Mouse (Mus musculus) 3T3-L1 (cell line): ENCODE measurements around the gene Mbnl1.
"Not testable (repeated sequence)": the region's sequence is repeated elsewhere in the genome, so short reads cannot be mapped to it uniquely, and the experiment has no call there.

Source experiments
- DNase-seq: peaks from one replicate; pipeline ENCODE4 v3.0.0-alpha.2; 2015; ENCODE audit warnings: low read depth, low spot score

The Mbnl1 gene

GRCm38 (mm10) chr3:60489509-60489908 lies 16.9 kb downstream of the Mbnl1 start:
- DNase-seq: no peak

DNA sequence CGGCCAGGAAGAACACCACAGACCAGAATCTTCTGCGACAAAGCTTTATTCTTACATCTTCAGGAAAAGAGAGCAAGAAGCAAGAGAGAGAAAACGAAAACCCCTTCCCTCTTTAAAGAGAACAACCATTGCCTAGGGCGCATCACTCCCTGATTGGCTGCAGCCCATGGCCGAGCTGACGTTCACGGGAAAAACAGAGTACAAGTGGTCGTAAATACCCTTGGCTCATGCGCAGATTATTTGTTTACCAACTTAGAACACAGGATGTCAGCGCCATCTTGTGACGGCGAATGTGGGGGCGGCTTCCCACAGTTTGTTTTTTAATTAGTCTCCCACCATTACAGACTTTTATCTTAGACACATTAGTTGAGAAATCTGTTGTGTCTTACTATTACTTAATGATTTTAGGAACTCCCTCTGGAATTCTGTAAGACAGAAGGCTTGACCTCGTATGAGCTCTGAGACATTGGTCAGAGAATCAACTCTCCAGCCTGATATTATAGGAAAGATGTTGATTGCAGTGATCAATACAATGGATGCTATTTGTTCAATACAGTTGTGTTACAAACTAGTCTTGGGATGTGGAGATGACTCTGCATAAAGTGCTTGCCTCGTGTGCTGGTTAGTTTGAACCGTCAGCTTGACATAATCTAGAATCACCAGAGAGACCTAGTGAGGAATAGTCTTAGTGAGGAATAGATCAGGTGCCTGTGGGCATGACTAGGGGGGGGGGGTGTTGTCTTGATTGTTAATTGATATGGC lies 22.3 kb downstream of the Mbnl1 start:
- not testable (repeated sequence) for DNase-seq

DNA sequence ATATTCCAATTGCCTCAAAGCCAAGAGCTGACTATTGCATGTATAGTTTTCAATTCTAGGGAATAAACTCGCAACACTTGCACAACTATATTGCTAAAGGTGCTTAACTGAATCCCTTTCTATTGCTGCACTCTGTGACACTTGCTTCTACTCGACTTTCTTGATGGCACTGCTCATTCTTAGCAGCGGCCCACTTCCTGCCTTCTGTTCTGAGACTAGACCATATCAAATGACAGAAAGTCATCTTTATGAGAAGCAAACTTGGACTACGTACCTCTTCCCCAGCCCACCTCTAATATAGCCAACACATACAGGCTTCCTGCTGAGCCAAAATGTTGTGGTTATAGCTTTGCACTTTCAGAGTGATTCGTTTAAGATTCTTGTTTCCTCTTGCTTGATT lies 23.6 kb downstream of the Mbnl1 start:
- DNase-seq: no peak

DNA sequence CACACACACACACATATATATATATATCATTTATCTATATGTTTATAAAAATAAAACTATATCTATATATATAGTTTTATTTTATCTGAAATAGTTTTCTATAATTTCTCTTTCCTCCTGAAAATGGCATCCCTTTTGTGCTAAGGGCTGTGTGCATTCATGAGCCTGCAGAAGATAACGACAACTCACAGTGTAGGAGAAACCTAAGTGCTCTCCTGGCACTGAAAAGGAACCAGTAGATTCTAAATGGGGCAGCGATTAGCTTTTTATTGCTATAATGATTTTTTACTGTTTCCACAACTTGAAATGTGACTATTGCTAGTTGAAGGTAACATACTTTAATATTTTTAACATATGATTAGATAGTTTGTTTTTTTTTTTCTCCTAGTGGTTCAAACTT lies 25.5 kb downstream of the Mbnl1 start:
- no peak for DNase-seq

DNA sequence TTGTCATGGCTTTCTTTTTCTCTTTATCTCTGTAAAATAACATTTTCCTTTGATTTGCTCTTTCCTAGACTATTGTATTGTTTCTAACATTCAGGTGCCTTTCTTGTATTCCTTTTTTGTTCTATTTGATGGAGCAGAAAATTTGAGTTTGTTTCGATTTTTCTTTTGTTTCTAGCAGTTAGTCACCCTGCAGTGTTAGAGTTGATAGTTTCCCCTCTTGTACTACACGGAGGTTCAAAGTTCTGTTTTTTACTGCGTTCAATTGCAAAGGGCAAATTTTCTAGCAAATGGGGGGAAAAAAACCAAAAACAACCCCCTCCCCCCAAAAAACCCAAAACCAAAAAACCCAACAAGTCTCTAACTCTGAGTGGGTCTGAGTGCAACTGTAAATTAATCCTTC lies 26.0 kb downstream of the Mbnl1 start:
- DNase-seq: no peak

DNA sequence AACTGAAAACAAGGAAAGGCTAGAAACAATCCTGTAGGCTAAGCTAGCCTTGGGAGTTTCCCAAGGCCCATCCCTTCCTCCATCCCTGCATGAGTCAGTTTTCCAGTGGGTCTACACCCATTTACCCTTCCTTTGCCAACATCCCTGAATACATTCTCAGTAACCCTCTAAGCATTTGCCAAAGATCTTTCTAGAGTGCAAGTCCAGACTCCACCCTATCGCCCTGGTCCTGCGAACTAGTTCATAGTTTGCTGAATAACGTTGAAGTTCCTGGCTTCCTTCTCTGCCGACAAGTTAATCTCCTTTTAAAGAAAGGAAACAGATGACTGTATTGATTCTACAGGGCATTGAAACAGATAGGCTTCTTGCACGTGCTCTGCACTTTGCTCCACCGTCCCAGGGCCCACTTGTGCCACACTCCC lies 26.5 kb downstream of the Mbnl1 start:
- DNase-seq: peak; percentile 87

DNA sequence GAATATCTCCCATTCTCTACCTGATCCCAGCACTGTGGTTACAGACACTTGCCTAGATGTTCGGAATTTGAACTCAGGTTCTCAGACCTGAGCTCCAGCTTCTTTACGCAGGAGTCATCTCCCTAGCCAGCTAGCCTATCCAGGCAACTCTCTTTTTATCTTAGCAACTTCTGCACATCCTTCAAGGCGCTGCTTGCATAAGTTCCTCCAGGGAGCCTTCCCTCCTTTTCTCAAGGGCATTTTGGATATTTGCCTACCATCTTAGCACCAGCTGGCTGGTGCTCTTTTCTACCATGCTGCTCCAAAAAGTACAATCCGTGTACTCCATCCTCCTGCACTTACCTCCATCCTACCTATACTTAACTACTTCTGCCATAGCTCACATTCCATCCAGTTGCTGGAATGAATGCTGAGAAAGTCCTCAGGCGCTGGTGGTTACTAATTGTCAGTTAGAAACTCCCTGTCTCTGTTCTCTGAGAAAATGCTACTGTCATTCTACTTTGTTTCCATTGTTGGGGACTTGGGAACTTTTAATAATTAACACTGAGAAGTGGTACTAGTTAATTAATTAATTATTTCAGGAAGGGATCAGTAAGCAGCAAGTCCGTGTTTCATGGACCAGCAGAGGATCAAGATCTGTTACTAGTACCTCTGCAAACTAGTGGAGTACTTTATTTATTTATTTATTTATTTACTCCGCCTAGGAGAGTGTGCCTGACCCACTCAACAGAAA lies 27.3 kb downstream of the Mbnl1 start:
- DNase-seq: peak; percentile 61

DNA sequence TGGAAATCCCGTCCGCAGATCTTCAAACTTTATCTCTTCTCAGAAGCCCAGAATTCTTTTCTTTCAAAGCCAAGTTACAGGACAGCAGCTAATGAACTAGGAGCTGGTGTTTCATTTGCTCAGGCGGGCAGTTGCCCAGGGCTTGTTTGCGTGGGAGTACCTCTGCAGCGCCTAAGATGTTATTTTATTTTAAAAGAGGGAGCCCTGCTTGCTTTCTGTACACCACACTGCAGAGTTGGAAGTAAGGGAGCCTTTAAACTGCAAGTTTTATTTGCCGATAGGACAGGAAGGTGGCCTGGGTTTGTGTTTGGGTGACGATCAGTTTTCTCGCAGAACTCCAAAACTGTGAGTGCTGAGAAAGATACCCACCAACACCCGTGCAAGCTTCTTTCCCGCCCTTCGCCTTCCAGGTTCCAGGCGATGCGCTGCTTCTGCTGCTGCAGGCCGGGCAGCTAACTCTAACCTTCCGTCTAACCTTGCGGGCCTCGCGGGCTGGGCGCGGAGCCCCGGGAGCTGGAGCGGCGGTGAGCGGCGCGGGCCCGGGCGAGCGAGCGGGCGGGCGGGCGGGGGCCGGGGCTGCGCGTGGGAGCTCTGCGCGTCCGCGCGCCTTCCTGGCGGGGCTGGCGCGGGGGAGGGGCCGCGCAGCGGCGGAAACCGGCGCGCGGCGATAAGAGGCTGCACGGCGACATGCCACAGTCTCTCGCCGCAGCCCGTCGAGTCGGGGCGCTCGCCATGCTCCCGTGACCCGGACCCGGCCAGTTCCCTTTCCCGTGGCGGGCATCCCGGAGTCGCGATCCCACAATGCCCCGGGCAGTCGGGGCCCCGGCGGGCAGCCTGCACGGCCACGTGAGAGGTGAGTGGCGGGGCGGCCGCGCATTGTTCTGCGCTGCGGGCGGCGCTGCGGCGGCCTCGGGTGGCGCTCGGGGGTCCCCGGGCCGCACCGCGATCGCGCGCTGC lies 28.2 kb downstream of the Mbnl1 start:
- peak; percentile 68 for DNase-seq

GRCm38 (mm10) chr3:60501561-60502151 lies 29.0 kb downstream of the Mbnl1 start:
- DNase-seq: peak; percentile 96

- DNase-seq: peak; percentile 61
These were observed 29.7 kb downstream of the Mbnl1 start for GRCm38 (mm10) chr3:60502155-60502987.

DNA sequence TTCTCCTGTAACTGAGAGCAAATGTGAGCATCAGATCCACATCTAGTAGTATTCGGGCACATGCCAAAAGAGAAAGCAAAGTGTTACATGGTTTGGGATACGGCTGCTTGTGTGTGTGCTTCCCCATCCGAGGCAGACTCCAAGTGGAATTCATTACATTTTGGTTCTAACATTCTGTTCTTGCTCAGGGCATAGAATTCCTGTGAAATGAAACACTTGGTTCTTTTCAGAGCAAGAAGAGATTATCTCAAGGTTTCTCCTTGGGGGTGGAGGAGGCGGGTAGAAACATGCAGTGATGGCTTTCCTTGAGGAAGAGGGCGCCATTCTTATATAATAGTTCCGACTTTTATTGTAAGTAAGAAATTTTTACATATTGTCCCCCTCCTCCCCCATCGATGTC lies 30.6 kb downstream of the Mbnl1 start:
- DNase-seq: peak; percentile 64

DNA sequence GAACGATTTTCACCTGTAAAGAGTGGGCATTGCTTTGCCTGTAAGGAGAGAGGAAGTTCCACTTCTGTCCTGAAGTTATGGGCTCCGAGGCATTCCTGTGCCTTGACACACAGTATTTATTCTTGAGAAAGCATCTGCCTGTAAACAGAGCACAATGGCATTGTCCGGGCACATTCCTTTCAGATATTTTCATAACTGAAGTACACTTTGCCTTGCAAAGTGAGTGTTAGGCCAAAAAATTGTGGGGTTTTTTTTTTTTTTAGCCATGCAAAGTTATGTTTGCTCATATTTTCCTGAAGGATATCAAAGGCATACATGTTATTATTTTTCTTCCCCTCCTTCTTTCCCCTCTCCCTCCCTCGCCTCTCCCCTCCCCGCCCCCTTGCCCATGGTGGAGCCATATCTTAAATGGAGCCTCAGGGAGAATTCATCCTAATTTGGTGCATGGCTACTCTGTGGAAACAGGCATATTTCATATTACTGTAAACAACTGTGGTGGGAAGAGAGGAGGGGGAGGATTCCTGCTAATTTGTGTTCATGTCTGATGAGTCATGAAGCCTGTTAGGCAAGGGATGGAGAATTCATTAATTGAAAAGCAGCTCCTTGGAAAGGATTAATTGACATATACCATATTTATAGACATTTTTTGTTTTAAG lies 32.3 kb downstream of the Mbnl1 start:
- DNase-seq: peak; percentile 78

DNA sequence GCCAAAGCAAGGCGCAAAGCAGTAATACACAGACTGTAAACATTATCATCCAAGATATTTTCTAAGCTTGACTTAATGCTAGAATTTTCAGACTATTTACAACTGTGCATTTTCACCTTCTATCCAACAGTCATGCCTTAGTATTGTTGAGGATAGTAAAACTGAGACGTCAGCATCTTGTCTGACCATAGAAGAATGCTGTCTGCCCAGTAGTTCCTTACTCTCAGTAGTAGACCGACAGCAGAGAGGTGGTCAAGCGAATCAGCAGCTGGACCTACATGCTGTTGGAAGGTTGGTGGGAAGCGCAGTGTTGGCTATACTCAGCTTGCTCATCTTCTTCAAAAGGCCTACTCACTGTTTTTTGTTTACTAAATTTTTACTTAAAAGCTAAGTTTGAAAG lies 34.2 kb downstream of the Mbnl1 start:
- DNase-seq: no peak

DNA sequence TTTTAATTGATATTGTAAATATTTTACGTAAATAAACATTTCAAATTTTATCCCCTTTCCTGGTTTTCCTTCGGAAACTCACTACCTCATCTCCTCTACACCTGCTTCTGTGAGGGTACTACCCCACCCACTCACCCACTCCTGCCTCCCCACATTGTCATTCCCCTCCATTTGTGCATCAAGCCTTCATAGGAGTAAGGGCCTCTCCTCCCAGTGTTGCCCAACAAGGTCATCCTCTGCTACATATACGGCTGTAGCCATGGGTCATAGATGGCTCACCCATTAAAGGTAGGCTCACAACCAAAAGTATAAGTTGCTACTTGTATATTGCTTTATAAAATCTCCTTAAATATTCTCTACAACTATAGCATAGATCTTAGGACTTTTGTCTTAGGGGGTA lies 34.9 kb downstream of the Mbnl1 start:
- DNase-seq: no peak

DNA sequence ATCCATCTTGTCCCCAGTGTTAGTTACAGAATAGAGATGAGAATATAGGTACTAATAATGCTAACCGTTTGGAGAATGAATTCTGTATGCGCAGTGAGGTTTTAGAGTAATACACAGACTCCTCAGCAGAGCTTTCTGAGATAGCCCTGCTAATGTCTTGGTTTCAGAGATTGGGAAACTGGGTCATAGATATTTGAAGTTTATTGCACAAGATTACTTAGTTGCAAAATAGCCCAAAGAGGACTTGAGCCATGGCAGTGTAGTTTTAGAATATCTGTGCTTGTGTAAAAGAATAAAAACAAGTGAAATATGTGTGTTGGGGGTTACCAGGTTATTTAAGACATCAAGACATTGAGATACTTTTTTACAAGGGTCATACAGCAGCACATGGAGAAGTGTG lies 35.3 kb downstream of the Mbnl1 start:
- no peak for DNase-seq

DNA sequence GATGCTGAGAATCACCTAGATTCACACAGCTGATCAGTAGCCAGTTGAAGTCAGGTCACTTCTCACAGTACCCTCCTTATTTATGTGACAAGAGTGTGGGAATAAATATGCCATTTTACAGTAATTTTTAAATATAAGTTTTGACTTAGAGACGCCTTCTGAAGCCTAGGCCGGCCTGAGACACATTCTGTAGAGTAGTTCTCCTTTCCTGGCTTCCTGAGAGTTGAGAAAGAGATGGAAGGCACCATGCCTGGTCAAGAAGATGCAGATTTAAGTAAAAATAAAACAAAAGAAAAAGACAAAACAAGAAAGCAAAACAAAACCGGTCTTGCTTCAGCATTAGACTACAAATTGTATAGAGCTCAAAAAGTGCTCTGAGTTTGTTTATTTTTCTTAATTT lies 38.6 kb downstream of the Mbnl1 start:
- DNase-seq: no peak

DNA sequence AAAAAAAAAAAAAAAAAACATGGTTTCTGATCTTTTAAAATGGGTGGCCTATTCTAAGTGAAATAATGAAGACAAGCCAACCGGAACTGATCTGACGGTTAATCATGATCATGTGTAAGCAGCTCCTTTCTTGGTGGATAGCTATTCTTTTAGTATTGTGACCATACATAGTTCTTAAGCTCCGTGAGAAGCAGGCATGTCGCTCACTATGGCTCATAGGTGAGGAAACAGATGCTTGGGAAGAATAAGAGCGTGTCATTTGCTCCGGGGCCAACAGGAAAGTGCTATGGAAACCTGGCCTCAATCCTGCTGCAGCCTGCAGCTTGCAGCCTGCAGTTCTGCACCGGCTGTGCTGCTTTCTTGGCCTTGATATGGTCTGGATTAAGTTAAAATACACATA lies 40.7 kb downstream of the Mbnl1 start:
- DNase-seq: no peak

DNA sequence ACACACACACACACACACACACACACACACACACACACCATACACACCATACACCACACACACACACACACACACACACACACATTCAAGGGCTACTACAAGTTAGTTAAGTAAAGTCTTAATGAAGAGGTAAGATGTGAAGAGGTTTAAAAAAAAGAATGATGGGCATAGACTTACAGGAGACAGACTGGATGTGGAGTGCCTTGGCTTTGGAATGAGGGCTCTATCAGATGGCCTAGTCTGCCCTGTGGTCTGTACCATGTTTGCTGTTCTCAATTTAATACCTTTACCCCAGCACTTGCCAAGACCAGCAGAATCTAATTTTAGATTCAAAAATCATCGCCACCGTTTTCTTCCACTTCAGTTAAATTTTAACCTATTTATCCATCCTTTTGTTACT lies 41.1 kb downstream of the Mbnl1 start:
- DNase-seq: no peak

- DNase-seq: no peak
These were observed 42.8 kb downstream of the Mbnl1 start for GRCm38 (mm10) chr3:60515430-60515829.

DNA sequence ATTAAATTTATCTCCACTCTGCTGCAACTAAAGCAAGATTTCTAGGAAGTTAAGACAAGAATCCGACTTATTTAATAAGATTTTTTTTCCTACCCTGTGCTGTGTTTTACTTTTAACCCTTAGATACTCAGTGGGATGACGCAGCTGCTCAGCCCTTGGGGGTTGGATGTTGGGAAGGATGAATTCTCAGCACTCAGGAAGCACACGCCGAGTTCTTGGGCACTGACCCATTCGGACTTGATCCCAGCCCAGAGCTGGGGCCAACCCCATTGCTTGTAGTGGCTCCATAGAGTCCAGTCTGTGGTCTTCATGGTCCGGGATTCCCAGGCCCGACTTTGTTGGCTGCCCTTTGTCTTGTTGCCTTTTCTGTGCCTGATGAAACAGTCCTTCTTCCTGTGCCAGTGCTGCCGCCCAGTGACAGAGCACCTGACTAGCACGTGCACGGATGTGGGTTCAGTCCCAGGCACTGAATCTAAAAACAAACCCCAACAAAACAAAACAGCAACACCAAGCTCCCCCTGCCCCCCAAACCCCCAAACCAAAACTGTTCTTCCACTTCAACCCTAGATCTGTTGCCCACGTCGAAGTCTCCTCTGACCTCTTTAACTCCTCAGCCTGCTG lies 43.5 kb downstream of the Mbnl1 start:
- peak; percentile 47 for DNase-seq
